Mouse (Mus musculus): Measurements from ENCODE around the gene Csf2rb. TPM values are rescaled to one million over a fixed set of nuclear protein-coding genes. Genes with fewer than 3 reads are reported as not detected.
"Not testable (repeated sequence)": the region's sequence is repeated elsewhere in the genome, so short reads cannot be mapped to it uniquely, and the experiment has no call there.

The Csf2rb gene
- polyA plus RNA-seq (2012; rRNA removed): 13.0 and 16.0 TPM in 2 replicates

DNA sequence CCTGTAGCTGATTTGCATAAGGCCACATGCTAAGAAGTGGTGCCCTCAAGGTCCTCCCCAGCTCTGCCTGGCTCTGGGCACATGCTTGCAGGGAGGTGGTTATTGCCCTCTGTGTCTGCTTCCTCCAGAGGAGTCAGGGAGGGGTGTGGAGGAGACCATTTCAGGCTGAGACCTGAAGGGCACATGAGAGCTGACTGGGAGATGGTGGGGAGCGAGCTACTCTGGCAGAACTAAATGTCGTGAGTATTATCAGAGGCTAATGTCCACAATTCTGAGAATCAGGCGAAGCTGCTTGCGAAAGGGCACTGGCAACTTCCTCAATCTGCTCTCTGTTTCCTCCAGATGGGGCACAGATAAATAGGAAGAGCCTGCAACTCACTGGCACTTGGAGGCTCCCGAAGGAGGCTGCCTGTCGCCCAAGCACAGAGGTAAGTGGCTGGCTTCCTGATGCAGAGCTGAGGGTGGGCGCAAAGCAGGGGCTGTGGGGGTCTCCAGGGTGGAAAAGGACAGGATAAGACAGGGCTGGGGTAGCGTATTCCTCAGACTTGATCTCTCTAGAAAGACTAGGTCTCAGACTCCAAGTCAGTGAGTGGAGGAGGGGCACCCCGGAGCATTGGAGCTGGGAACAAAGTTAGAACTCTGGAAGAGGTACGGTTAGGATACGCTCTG is at the start of gene Csf2rb:
Gene Csf2rb (plus strand): TSS at position 82 of the 669 bp plus-strand sequence.
- DNase-seq (ENCODE audit: low read depth): no peak

- DNase-seq (ENCODE audit: low read depth): no peak
Measured at GRCm38 (mm10) chr15:78278308-78278707, 47.2 kb upstream of the Csf2rb start.

DNA sequence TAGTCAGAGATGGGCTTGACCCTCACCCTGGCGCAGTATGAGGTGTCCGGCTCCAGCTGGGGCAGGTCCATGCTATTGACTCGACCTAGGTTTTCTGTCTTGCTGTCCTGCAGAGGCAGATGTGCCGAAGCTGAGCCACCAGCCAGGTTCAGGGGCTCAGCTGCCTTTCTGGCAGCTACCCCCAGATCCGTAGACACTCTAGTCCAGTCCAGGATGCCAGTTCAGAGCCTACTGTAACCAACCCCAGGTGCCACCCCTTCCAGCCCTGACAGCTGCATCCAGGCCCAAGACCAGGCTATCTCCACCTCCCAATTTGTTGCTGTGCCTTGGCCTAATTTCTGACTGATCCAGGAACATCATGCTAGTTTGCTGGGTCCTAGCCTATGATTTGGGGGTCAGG is 37.6 kb upstream of the Csf2rb start:
- no peak for DNase-seq (ENCODE audit: low read depth)

- DNase-seq (ENCODE audit: low read depth): not testable (repeated sequence)
Measured at GRCm38 (mm10) chr15:78289775-78290174, 35.8 kb upstream of the Csf2rb start.

DNA sequence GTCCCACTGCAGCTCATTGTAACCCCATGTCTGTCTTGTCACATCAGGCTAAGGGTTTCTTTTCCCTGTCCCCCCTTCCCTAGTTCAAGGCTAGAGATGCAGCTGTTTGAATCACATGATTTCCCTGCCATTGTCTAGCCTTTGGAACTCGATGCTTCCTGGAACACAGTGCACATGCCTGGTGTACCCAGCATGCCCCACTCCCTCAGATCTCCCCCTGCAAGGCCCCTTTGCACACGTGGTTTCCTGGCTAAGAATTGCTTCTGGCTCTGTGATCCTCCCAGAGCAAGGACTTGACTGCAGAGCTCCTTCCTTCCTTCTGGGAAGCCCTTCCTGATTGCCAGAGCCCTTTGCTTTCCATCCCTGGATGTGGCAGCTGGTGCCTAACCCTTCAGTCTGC is 32.3 kb upstream of the Csf2rb start:
- not testable (repeated sequence) for DNase-seq (ENCODE audit: low read depth)

DNA sequence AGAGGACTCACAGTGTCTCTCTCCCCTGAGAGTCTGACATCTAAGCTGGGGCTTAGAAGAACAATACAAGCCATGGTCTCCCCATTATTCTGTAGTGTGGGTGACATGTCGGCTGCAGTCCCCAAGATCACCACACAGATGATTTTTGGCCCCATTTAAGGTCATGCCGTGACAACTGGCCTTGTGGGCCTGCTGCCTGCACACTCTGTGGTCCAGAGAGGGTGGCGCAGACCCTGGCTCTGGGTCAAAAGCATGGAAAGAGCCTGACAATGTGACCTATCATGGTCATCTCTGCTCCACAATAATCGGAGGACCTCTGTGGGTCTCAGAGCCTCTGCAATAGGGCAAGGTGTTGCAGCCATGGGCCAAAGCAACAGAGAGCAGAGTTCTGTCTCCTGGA is 31.8 kb upstream of the Csf2rb start:
- no peak for DNase-seq (ENCODE audit: low read depth)

- DNase-seq (ENCODE audit: low read depth): no peak
Measured at GRCm38 (mm10) chr15:78298558-78298957, 27.0 kb upstream of the Csf2rb start.

DNA sequence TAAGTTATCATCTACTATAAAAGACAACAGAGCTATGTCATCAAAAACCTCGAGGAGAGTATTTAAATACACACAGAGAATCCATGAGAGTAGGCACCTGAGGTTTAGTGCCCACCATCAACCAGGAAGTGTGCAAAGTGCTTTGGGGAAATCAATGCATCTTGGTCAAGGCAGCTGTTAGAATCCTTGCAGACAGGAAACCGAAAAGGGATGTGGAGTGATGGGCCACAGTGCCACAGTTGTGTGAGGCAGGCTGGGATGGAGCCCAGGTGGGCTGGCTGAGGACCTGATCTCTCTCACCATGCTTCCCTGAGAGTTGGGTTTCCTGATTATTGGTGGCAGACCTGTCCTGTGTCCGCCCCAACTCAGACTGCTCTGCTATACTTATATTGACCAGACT is 25.9 kb upstream of the Csf2rb start:
- no peak for DNase-seq (ENCODE audit: low read depth)

DNA sequence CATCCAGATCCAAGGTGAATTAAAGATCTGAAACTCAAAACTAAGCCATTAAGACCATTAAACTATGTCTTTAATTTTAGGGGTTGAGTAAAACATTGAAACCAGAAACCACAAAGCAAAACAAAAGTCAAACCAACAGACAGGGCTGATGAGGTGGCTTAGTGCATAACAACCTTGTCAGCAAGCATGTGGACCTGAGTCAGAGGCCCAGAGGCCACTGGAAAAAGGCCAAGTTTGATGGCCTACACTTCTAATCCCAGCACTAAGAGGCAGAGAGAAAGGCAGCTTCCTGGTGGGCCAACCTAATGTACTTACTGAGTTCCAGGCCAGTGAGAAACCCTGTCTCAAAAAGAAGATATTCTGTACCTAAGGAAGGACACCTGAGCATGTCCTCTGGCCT is 24.8 kb upstream of the Csf2rb start:
- no peak for DNase-seq (ENCODE audit: low read depth)

- DNase-seq (ENCODE audit: low read depth): no peak
Measured at GRCm38 (mm10) chr15:78302718-78303117, 22.8 kb upstream of the Csf2rb start.

DNA sequence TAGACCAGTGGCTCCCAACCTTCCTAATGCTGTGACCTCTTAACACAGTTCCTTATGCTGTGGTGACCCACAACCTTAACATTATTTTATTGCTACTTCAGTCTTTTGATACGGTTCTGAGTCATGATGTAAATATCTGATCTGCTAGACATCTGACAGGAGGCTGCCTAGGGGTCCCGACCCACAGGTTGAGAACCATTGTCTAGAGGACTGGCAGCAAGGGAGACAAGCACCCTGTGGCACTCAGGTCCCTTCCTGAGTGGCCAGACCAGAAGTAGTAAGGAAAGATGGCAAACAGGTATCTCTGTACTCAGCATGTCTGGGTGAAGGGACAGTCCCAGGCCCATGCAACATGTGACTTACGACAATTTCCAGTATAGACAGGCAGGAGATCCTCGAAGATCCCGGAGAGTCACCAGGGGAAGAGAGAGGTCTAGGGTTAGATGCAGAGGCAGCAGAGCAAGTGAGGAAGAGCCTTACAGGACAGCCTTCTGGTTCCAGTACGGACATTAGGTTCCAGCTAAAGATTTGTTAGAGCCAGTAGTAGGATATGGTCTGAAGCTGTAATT is 21.8 kb upstream of the Csf2rb start:
- DNase-seq (ENCODE audit: low read depth): no peak

DNA sequence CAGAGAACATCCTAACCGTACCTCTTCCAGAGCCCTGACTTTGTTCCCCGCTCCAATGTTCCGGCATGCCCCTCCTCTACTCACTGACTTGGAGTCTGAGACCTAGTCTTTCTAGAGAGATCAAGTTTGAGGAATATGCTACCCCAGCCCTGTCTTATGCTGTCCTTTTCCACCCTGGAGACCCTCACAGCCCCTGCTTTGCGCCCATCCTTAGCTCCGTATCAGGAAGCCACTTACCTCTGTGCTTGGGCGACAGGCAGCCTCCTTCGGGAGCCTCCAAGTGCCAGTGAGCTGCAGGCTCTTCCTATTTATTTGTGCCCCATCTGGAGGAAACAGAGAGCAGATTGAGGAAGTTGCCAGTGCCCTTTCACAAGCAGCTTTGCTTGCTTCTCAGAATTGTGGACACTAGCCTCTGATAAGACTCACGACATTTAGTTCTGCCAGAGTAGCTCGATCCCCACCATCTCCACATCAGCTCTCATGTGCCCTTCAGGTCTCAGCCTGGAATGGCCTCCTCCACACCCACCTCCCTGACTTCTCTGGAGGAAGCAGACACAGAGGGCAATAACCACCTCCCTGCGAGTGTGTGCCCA is 20.1 kb upstream of the Csf2rb start, which contains the start of gene Csf2rb2:
Gene Csf2rb2 (minus strand): TSS at position 381 of the 593 bp plus-strand sequence.
- DNase-seq (ENCODE audit: low read depth): no peak

DNA sequence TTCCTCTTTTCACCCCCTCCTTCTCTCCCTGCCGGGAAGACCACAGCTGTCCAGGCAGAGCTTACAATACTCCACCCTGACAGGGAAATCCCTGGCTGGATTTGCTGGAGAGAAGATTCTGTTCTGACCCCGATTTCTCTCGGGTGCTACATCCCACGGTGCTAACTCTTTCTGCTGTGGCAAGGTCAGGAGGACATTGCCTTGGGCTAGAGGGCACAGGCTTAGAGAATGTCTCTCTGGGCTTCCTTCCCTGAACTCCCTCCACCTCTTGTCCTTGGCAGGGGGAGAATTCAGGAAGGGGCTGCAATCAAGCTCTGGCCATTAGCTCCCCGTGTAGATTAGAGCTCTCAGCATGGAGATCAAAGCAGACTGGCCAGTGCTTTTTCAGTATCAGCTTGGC is 15.7 kb upstream of the Csf2rb start:
- no peak for DNase-seq (ENCODE audit: low read depth)

DNA sequence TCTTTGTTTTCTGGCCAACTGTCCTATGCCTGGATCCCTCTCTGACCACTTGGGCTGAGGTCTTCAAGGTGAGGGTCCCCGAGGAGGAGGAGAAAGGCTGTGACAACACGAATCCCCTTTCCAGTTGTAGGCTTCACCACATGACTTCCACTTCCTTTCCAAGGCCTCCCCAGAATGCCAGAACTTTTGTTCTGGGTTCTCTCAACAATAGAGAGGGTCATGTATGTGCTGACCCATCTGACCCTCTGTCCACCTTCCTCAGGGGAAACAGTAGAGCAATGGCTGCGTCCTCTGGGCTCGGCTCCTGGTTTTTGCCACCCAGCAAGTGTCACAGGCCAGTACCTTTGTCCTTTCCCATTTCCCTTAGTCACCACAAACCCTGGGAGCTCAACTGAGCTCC is 14.6 kb upstream of the Csf2rb start:
- DNase-seq (ENCODE audit: low read depth): no peak

DNA sequence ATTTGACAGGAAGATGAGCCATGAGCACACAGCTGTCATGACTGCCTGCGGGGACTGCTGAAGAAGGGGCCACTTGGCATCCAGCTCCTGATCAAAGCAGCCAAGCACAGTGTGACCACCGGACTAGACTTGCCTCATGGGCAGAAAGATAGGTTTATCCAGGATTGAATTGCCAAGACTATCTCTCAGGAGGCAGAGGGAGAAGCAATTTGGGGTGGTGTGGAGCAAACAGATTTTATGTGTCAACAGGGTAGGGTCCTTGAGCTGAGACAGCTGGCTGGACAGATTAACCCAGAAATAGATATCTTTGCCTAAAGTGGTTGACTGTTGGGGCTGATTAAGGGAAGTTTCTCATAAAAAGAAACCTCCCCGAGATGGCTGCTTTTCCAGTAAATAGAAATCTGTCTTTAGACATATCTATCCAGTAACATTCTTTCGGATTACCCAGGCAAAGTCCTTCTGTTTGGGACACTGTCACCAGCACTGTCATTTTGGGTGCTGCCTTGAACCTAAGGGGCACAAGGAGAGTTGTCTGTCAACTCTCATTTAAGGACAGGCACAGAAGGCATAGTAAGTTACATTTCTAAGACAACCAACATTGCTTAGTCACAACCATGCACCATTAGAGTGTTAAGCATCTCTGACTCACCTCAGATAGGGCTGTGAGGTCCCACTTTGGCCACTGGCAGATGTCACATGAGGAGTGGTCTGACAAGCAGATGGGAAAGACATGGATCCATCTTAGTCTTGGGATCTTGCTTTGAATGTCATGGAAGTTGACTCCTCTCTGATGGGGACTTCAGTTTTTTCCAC is 12.9 kb upstream of the Csf2rb start:
- not testable (repeated sequence) for DNase-seq (ENCODE audit: low read depth)

- not testable (repeated sequence) for DNase-seq (ENCODE audit: low read depth)
Measured at GRCm38 (mm10) chr15:78313659-78314058, 11.9 kb upstream of the Csf2rb start.

- DNase-seq (ENCODE audit: low read depth): not testable (repeated sequence)
Measured at GRCm38 (mm10) chr15:78318338-78319171, 7.0 kb upstream of the Csf2rb start.

DNA sequence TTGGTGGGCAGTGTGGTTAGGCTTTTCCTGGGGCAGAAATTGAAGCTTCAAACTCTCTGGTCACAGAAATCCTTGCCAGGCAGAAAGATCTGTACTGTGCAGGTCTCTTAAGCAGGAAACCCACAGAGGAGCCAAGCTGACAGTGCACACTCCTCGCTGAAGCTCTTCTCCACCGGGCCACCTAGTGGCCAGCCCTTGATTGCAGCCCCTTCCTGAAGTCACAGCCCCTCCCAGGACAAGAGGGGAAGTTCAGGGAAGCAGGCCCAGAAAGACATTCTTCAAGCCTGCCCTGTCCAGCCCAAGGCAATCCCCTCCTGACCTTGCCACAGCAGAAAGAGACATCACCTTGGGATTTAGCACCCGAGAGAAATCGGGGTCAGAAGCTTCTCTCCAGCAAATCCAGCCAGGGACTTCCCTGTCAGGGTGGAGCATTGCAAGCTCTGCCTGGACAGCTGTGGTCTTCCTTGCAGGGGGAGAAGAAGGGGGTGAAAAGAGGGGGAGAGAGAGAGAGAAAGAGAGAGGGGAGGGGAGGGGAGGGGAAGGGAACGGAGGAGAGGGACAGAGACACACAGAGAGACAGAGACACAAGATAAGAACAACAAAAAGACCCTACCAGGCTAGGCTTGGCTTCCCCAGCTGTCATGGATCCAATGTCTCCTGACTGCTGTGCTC is 4.6 kb upstream of the Csf2rb start:
- DNase-seq (ENCODE audit: low read depth): no peak

- DNase-seq (ENCODE audit: low read depth): no peak
Measured at GRCm38 (mm10) chr15:78323366-78323765, 2.2 kb upstream of the Csf2rb start.

- DNase-seq (ENCODE audit: low read depth): no peak
Measured at GRCm38 (mm10) chr15:78324294-78324693, 1.3 kb upstream of the Csf2rb start.

- DNase-seq (ENCODE audit: low read depth): no peak
Measured at GRCm38 (mm10) chr15:78326747-78327146, 1.2 kb downstream of the Csf2rb start.

Data from gonadal fat pad, adult 2 months (tissue).